Mouse (Mus musculus): ENCODE data around the gene Mical1. TPM values are rescaled to one million over a fixed set of nuclear protein-coding genes. Genes with fewer than 3 reads are reported as not detected.

Mical1 gene
- total and polyA plus RNA-seq, 3 experiments = 26.7 to 48.6 (median 34.6) TPM

- no peak for TF ChIP-seq GATA2 (IDR thresholded peaks at IDR 0.05; ENCODE audit: borderline replicate concordance, low read depth, low read length)
- no peak for TF ChIP-seq GATA1 (IDR thresholded peaks at IDR 0.05; ENCODE audit: borderline replicate concordance, low read length)
- H3K4me3 ChIP-seq (ENCODE audit: low read depth, low read length) = peak overlapping the region; percentile 36; the same call in 1 of the 2 replicates
Observed at GRCm38 (mm10) chr10:41480938-41481880, 5.1 kb downstream of the Mical1 start.

GRCm38 (mm10) chr10:41482446-41482845 is 6.3 kb downstream of the Mical1 start:
- Histone ChIP-seq H3K36me3 (replicated peaks) (peaks cover 98% of the 10 kb centered on the region), H3K27me3 (ENCODE audit: insufficient read depth, low read length) (no peaks in the 10 kb centered on the region; the same call in 1 of the 2 replicates), H3K9me3 (replicated peaks) (no peaks in the 10 kb centered on the region), H3K4me1 (ENCODE audit: insufficient read depth, low read depth, low read length) (peaks cover 53% of the 10 kb centered on the region), H3K4me3 (ENCODE audit: low read depth, low read length) (no peak overlapping the region)
- no peak for DNase-seq (ENCODE audit: low spot score)
- ATAC-seq (ENCODE audit: extremely low read depth, insufficient number of reproducible peaks, low FRiP score, poor library complexity, severe bottlenecking) = no peak
- TF ChIP-seq GATA1 (IDR thresholded peaks at IDR 0.05; ENCODE audit: borderline replicate concordance, low read length) = no peak
- no peak for TF ChIP-seq GATA2 (IDR thresholded peaks at IDR 0.05; ENCODE audit: borderline replicate concordance, low read depth, low read length)
- TF ChIP-seq CTCF (IDR thresholded peaks at IDR 0.05; ENCODE audit: low read depth, low read length) = no peak
- TF ChIP-seq TAL1 (conservative IDR thresholded peaks at IDR 0.05; ENCODE audit: low read depth, low read length) = no peak
- TF ChIP-seq POLR2AphosphoS5 (IDR thresholded peaks at IDR 0.05; ENCODE audit: insufficient replicate concordance, low read depth, low read length) = no peak

More at GRCm38 (mm10) chr10:41480938-41481880, 5.1 kb downstream of the Mical1 start:
- peaks cover 86% of the 10 kb centered on the region for H3K36me3 ChIP-seq (replicated peaks)
- peaks cover 66% of the 10 kb centered on the region for H3K4me1 ChIP-seq (ENCODE audit: insufficient read depth, low read depth, low read length)
- no peaks in the 10 kb centered on the region; the same call in 1 of the 2 replicates for H3K27me3 ChIP-seq (ENCODE audit: insufficient read depth, low read length)
- ATAC-seq (ENCODE audit: extremely low read depth, insufficient number of reproducible peaks, low FRiP score, poor library complexity, severe bottlenecking) (peak; percentile 46; the same call in 1 of the 2 replicates), DNase-seq (ENCODE audit: low spot score) (peak; percentile 47)
- no peaks in the 10 kb centered on the region for H3K9me3 ChIP-seq (replicated peaks)

GRCm38 (mm10) chr10:41485778-41486177 is 9.7 kb downstream of the Mical1 start:
- H3K27me3 ChIP-seq (ENCODE audit: insufficient read depth, low read length) = no peaks in the 10 kb centered on the region; the same call in 1 of the 2 replicates
- H3K36me3 ChIP-seq (replicated peaks) = peaks cover 83% of the 10 kb centered on the region
- no peaks in the 10 kb centered on the region for H3K9me3 ChIP-seq (replicated peaks)
- DNase-seq (ENCODE audit: low spot score) (no peak), ATAC-seq (ENCODE audit: extremely low read depth, insufficient number of reproducible peaks, low FRiP score, poor library complexity, severe bottlenecking) (no peak)
- TF ChIP-seq POLR2AphosphoS5 (IDR thresholded peaks at IDR 0.05; ENCODE audit: insufficient replicate concordance, low read depth, low read length) (no peak), GATA1 (IDR thresholded peaks at IDR 0.05; ENCODE audit: borderline replicate concordance, low read length) (no peak), CTCF (IDR thresholded peaks at IDR 0.05; ENCODE audit: low read depth, low read length) (no peak), TAL1 (conservative IDR thresholded peaks at IDR 0.05; ENCODE audit: low read depth, low read length) (no peak), GATA2 (IDR thresholded peaks at IDR 0.05; ENCODE audit: borderline replicate concordance, low read depth, low read length) (no peak)
- H3K4me1 ChIP-seq (ENCODE audit: insufficient read depth, low read depth, low read length) = peaks cover 48% of the 10 kb centered on the region
- H3K4me3 ChIP-seq (ENCODE audit: low read depth, low read length) = no peak overlapping the region

GRCm38 (mm10) chr10:41486506-41487170 is 10.5 kb downstream of the Mical1 start:
- no peaks in the 10 kb centered on the region; the same call in 1 of the 2 replicates for H3K27me3 ChIP-seq (ENCODE audit: insufficient read depth, low read length)
- ATAC-seq (ENCODE audit: extremely low read depth, insufficient number of reproducible peaks, low FRiP score, poor library complexity, severe bottlenecking) (no peak), DNase-seq (ENCODE audit: low spot score) (no peak)
- peaks cover 43% of the 10 kb centered on the region for H3K4me1 ChIP-seq (ENCODE audit: insufficient read depth, low read depth, low read length)
- no peaks in the 10 kb centered on the region for H3K9me3 ChIP-seq (replicated peaks)
- H3K4me3 ChIP-seq (ENCODE audit: low read depth, low read length) = no peak overlapping the region
- H3K36me3 ChIP-seq (replicated peaks) = peaks cover 74% of the 10 kb centered on the region
- no peak for TF ChIP-seq GATA2 (IDR thresholded peaks at IDR 0.05; ENCODE audit: borderline replicate concordance, low read depth, low read length)
- no peak for TF ChIP-seq GATA1 (IDR thresholded peaks at IDR 0.05; ENCODE audit: borderline replicate concordance, low read length)
- no peak for TF ChIP-seq TAL1 (conservative IDR thresholded peaks at IDR 0.05; ENCODE audit: low read depth, low read length)
- no peak for TF ChIP-seq POLR2AphosphoS5 (IDR thresholded peaks at IDR 0.05; ENCODE audit: insufficient replicate concordance, low read depth, low read length)
- TF ChIP-seq CTCF (IDR thresholded peaks at IDR 0.05; ENCODE audit: low read depth, low read length) = no peak

GRCm38 (mm10) chr10:41488877-41489276 is 12.8 kb downstream of the Mical1 start:
- ATAC-seq (ENCODE audit: extremely low read depth, insufficient number of reproducible peaks, low FRiP score, poor library complexity, severe bottlenecking) = no peak

GRCm38 (mm10) chr10:41489294-41489693 is 13.2 kb downstream of the Mical1 start:
- Histone ChIP-seq H3K36me3 (replicated peaks) (peaks cover 48% of the 10 kb centered on the region), H3K4me3 (ENCODE audit: low read depth, low read length) (peak overlapping the region; percentile 77; the same call in 1 of the 2 replicates), H3K27me3 (ENCODE audit: insufficient read depth, low read length) (peaks cover 4% of the 10 kb centered on the region), H3K9me3 (replicated peaks) (no peaks in the 10 kb centered on the region), H3K4me1 (ENCODE audit: insufficient read depth, low read depth, low read length) (peaks cover 30% of the 10 kb centered on the region)
- no peak for DNase-seq (ENCODE audit: low spot score)
- TF ChIP-seq TAL1 (conservative IDR thresholded peaks at IDR 0.05; ENCODE audit: low read depth, low read length) (no peak), GATA2 (IDR thresholded peaks at IDR 0.05; ENCODE audit: borderline replicate concordance, low read depth, low read length) (no peak), GATA1 (IDR thresholded peaks at IDR 0.05; ENCODE audit: borderline replicate concordance, low read length) (no peak), POLR2AphosphoS5 (IDR thresholded peaks at IDR 0.05; ENCODE audit: insufficient replicate concordance, low read depth, low read length) (no peak), CTCF (IDR thresholded peaks at IDR 0.05; ENCODE audit: low read depth, low read length) (no peak)
- ATAC-seq (ENCODE audit: extremely low read depth, insufficient number of reproducible peaks, low FRiP score, poor library complexity, severe bottlenecking) = no peak

More at GRCm38 (mm10) chr10:41488877-41489276, 12.8 kb downstream of the Mical1 start:
- TF ChIP-seq GATA2 (IDR thresholded peaks at IDR 0.05; ENCODE audit: borderline replicate concordance, low read depth, low read length) = no peak
- TF ChIP-seq POLR2AphosphoS5 (IDR thresholded peaks at IDR 0.05; ENCODE audit: insufficient replicate concordance, low read depth, low read length) = no peak
- TF ChIP-seq GATA1 (IDR thresholded peaks at IDR 0.05; ENCODE audit: borderline replicate concordance, low read length) = no peak
- no peak for TF ChIP-seq TAL1 (conservative IDR thresholded peaks at IDR 0.05; ENCODE audit: low read depth, low read length)
- TF ChIP-seq CTCF (IDR thresholded peaks at IDR 0.05; ENCODE audit: low read depth, low read length) = no peak
- H3K27me3 ChIP-seq (ENCODE audit: insufficient read depth, low read length) = peaks cover under 1% of the 10 kb centered on the region; the same call in 1 of the 2 replicates
- DNase-seq (ENCODE audit: low spot score) = no peak
- no peak overlapping the region; the same call in 1 of the 2 replicates for H3K4me3 ChIP-seq (ENCODE audit: low read depth, low read length)
- peaks cover 30% of the 10 kb centered on the region for H3K4me1 ChIP-seq (ENCODE audit: insufficient read depth, low read depth, low read length)
- H3K36me3 ChIP-seq (replicated peaks) = peaks cover 52% of the 10 kb centered on the region
- no peaks in the 10 kb centered on the region for H3K9me3 ChIP-seq (replicated peaks)

Data from G1E (cell line).